Mouse (Mus musculus) induced T-regulatory cell, adult 2 months (primary cell): Measurements from ENCODE around the gene Soga1.
A peak's percentile ranks its signal among the peaks of the same experiment; 100 is the strongest.

Experiments used
- DNase-seq: peaks from one replicate; pipeline ENCODE4 v3.0.0-alpha.2; 2012; ENCODE audit warnings: low read depth

The Soga1 gene

GRCm38 (mm10) chr2:157036400-157036799 lies 42.7 kb downstream of the Soga1 start:
- DNase-seq, result no peak

GRCm38 (mm10) chr2:157035371-157035770 lies 43.7 kb downstream of the Soga1 start:
- DNase-seq, result no peak

- DNase-seq, result peak; percentile 87
Measured at GRCm38 (mm10) chr2:157030804-157031203, 48.2 kb downstream of the Soga1 start.

GRCm38 (mm10) chr2:157028261-157028660 lies 50.8 kb downstream of the Soga1 start:
- no peak for DNase-seq

- DNase-seq, result no peak
Measured at GRCm38 (mm10) chr2:157027106-157028008, 51.7 kb downstream of the Soga1 start.

- no peak for DNase-seq
Measured at GRCm38 (mm10) chr2:157021156-157021555, 57.9 kb downstream of the Soga1 start.

- no peak for DNase-seq
Measured at GRCm38 (mm10) chr2:157019228-157019627, 59.8 kb downstream of the Soga1 start.

- DNase-seq, result no peak
Measured at GRCm38 (mm10) chr2:157016529-157017270, 62.4 kb downstream of the Soga1 start.

GRCm38 (mm10) chr2:157012341-157012740 lies 66.7 kb downstream of the Soga1 start:
- no peak for DNase-seq

- no peak for DNase-seq
Measured at GRCm38 (mm10) chr2:157010634-157011310, 68.3 kb downstream of the Soga1 start.

GRCm38 (mm10) chr2:157010121-157010520 lies 68.9 kb downstream of the Soga1 start:
- DNase-seq, result no peak

- DNase-seq, result no peak
Measured at GRCm38 (mm10) chr2:157008509-157008908, 70.5 kb downstream of the Soga1 start.

GRCm38 (mm10) chr2:157007234-157007596 lies 71.8 kb downstream of the Soga1 start:
- DNase-seq, result no peak

- DNase-seq, result peak; percentile 95
Measured at GRCm38 (mm10) chr2:157006511-157007233, 72.4 kb downstream of the Soga1 start, which contains the start of gene Dsn1. Gene Dsn1, minus strand, starts transcription at chr2:157007154.

- no peak for DNase-seq
Measured at GRCm38 (mm10) chr2:157002321-157002720, 76.7 kb downstream of the Soga1 start.

GRCm38 (mm10) chr2:156998263-156998662 lies 80.8 kb downstream of the Soga1 start:
- DNase-seq, result no peak

- DNase-seq, result peak; percentile 67
Measured at GRCm38 (mm10) chr2:156996576-156996975, 82.5 kb downstream of the Soga1 start.

- peak; percentile 97 for DNase-seq
Measured at GRCm38 (mm10) chr2:156991470-156992319, 87.4 kb downstream of the Soga1 start, which contains the start of gene Ndrg3. Gene Ndrg3, minus strand, starts transcription at chr2:156992056.

- DNase-seq, result peak; percentile 59
Measured at GRCm38 (mm10) chr2:156990727-156991431, 88.2 kb downstream of the Soga1 start.

- no peak for DNase-seq
Measured at GRCm38 (mm10) chr2:156987316-156987715, 91.7 kb downstream of the Soga1 start.
